Mouse (Mus musculus): ENCODE data around the gene Rdx. TPM values are rescaled to one million over a fixed set of nuclear protein-coding genes. Genes with fewer than 3 reads are reported as not detected.

Rdx gene
- 100 and 109 TPM in 2 replicates for polyA plus RNA-seq (2015; fragmentation: Nextera tagmentation; extraction: Ambion mirVana)

DNA sequence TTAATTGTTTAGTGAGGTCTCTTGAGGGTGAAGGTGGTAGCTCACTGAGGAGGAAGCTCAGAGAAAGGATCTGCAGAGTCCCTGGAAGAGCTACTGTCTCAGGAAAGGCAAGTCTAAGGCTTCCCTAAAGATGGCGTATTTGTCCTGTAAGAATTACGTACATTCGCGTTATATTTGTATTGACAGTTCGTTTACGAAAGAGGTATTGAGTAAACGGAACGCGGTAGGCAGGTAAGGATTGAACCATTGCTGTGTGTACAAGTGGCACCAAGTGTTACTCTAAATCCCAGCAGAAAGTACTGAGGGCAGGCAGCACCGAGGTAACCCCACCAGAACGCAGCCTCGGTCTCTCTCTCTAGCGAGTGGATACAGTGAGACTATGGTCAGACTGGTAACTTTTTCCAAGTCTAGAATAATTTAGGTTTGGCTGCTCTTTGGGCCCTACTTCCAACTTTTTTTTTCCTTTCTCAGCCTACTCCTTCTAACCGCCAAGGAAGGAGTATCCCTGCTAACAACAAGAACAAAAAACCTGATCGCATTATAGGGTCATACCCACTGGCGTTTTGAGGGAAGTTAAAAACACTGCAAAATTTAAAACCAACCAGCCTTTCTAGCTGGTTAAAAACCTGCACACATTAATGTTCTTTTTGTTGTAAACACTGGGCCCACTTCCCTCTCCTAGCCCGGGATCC lies at the start of gene Rdx:
TSS of gene Rdx (plus strand) at position 45 of the 692 bp plus-strand sequence.
- no peaks in the 10 kb centered on the region for H3K36me3 ChIP-seq
- ATAC-seq (ENCODE audit: low FRiP score): no peak
- peak within 1 kb of the TSS; percentile 96 for H3K9ac ChIP-seq
- H3K9me3 ChIP-seq: no peaks in the 10 kb centered on the region
- H3K27me3 ChIP-seq: no peaks in the 10 kb centered on the region
- H3K27ac ChIP-seq: peak within 1 kb of the TSS; percentile 98
- H3K4me2 ChIP-seq: peak within 1 kb of the TSS; percentile 65
- peaks cover 31% of the 10 kb centered on the region for H3K4me1 ChIP-seq (replicated peaks)
- WGBS: 2% methylated on average over 17 of the region's 17 CpGs
- peak within 1 kb of the TSS; percentile 96 for H3K4me3 ChIP-seq

DNA sequence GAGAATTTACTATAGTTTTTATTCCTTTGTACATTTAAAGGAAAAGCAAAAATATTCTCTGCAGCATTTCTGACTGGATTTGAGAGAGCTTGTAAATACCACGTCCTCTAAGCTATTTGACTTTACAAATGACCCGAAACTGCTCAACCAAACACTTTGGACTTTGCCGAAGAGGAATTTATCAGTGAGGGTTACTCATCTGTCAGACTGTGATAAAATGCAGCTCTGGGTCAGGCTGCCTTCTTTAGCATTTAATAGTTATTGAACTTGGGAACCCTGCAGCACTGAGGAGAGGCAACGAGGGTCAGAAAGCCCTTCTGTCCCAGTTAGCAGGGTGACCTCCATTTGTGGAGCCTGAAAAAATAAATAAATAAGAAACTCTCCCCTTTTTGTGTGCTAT lies 43.5 kb upstream of the Rdx start:
- no peak overlapping the region for H3K4me3 ChIP-seq
- no peak overlapping the region for H3K27ac ChIP-seq
- H3K36me3 ChIP-seq: no peaks in the 10 kb centered on the region
- 73% methylated on average over 4 of the region's 4 CpGs for WGBS
- H3K4me2 ChIP-seq: no peak overlapping the region
- no peaks in the 10 kb centered on the region for H3K27me3 ChIP-seq
- peaks cover 5% of the 10 kb centered on the region; the same call in 1 of the 2 replicates for H3K9me3 ChIP-seq
- no peak for ATAC-seq (ENCODE audit: low FRiP score)
- no peak overlapping the region for H3K9ac ChIP-seq
- H3K4me1 ChIP-seq (replicated peaks): no peaks in the 10 kb centered on the region

DNA sequence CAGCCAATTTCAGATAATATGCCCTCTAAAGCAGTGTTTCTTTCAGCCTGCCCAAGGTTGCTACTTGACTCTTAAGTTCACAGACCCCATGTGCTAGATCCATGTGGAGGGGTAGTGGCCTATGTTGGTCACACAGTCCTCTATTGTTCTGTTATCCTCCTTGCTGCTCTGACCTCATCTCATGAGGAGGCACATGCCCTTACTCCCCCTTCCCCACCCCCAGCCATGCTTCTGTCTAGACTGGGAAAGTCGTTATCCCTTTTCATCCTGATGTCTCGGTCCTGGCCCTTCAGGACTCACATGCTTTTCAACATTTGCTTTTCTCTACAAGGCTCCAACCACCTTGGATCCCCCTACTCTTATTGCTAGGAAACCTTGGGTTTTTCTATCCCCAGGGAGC lies 39.6 kb upstream of the Rdx start:
- no peak for ATAC-seq (ENCODE audit: low FRiP score)
- Histone ChIP-seq H3K4me1 (replicated peaks) (no peaks in the 10 kb centered on the region), H3K9ac (no peak overlapping the region), H3K4me3 (no peak overlapping the region), H3K27ac (no peak overlapping the region), H3K9me3 (no peaks in the 10 kb centered on the region), H3K4me2 (no peak overlapping the region), H3K27me3 (no peaks in the 10 kb centered on the region), H3K36me3 (no peaks in the 10 kb centered on the region)
- 33% methylated on average over 2 of the region's 2 CpGs for WGBS

DNA sequence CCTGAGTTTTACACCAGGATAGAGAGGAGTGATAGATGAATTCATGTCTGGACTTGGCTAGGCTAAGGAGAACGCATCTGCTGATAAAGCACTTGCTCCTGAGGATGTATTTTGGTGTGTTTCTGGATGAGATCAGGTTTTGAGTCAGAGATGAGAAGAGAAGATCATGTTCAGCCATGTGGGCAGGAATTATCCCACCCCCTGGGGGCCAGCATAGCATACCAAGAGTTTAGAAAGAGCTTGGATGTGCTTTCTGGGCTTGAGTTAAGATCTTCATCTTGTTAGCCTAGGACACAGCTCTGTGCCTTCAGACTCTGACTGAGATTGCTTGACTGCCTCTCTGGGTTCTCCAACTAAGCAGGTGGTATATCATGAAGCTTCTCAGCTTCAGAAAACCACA lies 38.5 kb upstream of the Rdx start:
- Histone ChIP-seq H3K27ac (no peak overlapping the region), H3K36me3 (no peaks in the 10 kb centered on the region), H3K4me3 (no peak overlapping the region), H3K9me3 (no peaks in the 10 kb centered on the region), H3K9ac (no peak overlapping the region), H3K4me1 (replicated peaks) (no peaks in the 10 kb centered on the region), H3K27me3 (no peaks in the 10 kb centered on the region), H3K4me2 (no peak overlapping the region)
- no peak for ATAC-seq (ENCODE audit: low FRiP score)
- WGBS: 94% methylated on average over 1 of the region's 1 CpGs

DNA sequence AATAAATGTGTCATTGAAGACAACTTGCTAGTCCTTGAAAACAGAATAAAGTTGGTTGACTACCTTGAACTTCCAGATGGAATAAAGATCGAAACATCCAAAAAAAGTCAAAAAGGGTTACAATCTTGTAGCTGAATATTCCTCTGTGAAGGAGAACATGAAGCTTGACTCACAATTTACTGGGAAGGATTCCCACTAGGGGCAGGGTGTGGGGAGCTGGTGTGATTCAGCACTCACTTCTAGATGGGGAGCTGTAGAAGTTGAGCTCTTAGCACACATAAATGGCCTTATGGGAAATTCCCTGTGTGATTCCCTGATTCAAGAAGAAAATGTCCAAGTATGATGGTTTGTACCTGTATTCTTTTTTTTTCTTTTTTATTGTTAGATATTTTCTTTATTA lies 34.7 kb upstream of the Rdx start:
- no peak overlapping the region for H3K4me2 ChIP-seq
- H3K4me3 ChIP-seq: no peak overlapping the region
- 97% methylated on average over 1 of the region's 1 CpGs for WGBS
- no peaks in the 10 kb centered on the region for H3K27me3 ChIP-seq
- H3K4me1 ChIP-seq (replicated peaks): no peaks in the 10 kb centered on the region
- no peaks in the 10 kb centered on the region for H3K9me3 ChIP-seq
- no peak overlapping the region for H3K27ac ChIP-seq
- H3K9ac ChIP-seq: no peak overlapping the region
- no peak for ATAC-seq (ENCODE audit: low FRiP score)
- H3K36me3 ChIP-seq: no peaks in the 10 kb centered on the region

DNA sequence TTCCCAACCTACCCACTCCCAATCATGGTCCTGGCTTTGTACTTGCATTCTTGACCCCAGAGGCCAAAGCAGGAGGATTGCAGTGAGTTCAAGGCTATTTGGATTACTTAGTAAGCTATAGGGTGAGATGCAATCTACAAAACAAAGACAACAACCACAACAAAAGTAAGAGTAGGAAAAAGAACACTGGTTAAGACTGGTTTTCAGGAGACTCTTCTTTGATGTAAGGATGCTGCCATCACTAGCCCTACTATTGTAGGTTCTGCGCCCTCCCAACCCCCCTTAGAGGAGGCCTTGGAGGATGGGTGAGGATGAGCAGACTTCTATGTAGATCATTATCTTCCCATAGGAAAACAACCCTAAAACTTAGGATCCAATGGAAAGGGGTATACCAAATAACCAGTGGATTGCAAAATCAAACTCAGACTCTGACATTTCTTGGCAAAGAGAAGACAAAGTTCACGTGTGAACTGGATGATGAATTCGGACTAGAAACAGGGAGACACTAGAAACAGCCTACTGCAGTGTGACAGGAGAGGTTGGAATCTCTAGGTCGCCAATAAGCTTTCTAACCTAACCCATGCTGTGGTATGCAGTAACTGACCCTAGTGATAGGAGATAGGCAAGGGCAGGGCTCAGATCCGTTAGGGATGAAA lies 34.1 kb upstream of the Rdx start:
- Histone ChIP-seq H3K4me1 (replicated peaks) (no peaks in the 10 kb centered on the region), H3K9ac (no peak overlapping the region), H3K9me3 (no peaks in the 10 kb centered on the region), H3K36me3 (no peaks in the 10 kb centered on the region), H3K4me3 (no peak overlapping the region), H3K27me3 (no peaks in the 10 kb centered on the region), H3K27ac (no peak overlapping the region), H3K4me2 (no peak overlapping the region)
- 84% methylated on average over 5 of the region's 5 CpGs for WGBS
- ATAC-seq (ENCODE audit: low FRiP score): no peak

DNA sequence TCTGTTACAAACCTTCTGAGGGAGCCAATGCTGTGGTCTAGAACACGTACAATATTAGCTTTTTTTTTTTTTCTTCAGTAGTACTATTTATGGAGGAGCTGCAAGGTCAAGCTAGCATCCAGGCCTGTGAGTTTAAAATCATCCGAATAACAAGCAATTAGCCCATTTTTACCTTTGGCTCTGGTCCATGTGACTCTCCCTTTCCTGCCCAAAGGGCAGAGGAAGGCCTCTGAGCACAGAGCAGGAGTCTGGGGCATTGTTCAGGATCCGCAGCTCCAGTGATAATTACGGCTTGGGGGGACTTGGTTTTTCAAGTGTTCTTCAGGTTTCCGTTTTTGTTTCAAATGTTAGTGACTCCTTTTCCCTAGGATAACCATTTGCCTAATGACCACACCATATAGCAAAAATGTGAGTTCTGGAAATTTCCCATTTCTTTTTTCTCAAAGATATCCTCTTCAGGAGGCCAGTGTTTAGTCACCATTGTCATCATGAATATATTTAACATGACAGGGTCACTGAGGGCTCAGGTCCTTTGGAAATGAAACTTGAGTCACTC lies 33.0 kb upstream of the Rdx start:
- no peaks in the 10 kb centered on the region for H3K9me3 ChIP-seq
- no peaks in the 10 kb centered on the region for H3K36me3 ChIP-seq
- H3K27ac ChIP-seq: no peak overlapping the region
- no peaks in the 10 kb centered on the region for H3K4me1 ChIP-seq (replicated peaks)
- WGBS: 79% methylated on average over 5 of the region's 5 CpGs
- ATAC-seq (ENCODE audit: low FRiP score): no peak
- H3K9ac ChIP-seq: no peak overlapping the region
- H3K4me2 ChIP-seq: no peak overlapping the region
- no peak overlapping the region for H3K4me3 ChIP-seq
- H3K27me3 ChIP-seq: no peaks in the 10 kb centered on the region

DNA sequence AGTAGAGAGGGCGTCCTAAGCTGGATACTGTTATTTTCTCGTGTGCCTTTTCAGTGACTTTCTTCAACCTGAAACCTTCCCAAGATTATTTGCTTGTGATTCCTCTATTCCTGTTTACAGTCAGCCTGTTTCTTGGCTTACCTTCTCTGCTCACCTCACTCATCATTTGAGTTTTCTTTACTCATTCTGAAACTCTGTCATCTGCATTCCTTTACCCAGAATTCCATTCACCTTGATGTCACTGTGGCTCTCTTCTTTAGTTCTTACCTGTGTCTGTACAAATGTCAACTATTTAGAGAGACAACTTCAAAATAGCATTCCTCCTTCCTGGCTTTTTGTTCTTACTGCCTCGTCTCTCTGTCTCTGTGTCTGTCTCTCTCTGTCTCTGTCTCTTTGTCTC lies 29.9 kb upstream of the Rdx start:
- Histone ChIP-seq H3K4me3 (no peak overlapping the region), H3K9ac (no peak overlapping the region), H3K36me3 (no peaks in the 10 kb centered on the region), H3K4me2 (no peak overlapping the region), H3K27me3 (no peaks in the 10 kb centered on the region), H3K9me3 (no peaks in the 10 kb centered on the region), H3K27ac (no peak overlapping the region), H3K4me1 (replicated peaks) (no peaks in the 10 kb centered on the region)
- ATAC-seq (ENCODE audit: low FRiP score): no peak
- WGBS: 79% methylated on average over 3 of the region's 3 CpGs

DNA sequence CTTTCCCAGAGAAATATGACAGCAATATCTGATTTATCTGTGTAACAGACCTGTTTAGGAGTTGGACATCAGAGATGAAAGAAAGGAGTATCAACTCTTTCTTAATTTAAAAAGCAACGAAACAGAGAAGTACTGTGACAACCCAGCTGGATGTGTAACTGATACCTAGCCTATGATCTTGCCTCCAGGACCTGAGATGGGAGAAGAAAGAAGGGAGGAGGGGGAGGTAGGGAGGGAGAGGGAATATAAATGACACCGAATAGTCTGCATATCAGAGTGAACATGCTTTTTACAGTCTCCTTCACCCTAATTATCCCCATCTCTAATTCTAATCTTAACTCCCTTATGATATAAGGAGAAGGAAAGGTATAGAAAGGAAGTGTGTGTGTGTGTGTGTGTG lies 29.1 kb upstream of the Rdx start:
- Histone ChIP-seq H3K27ac (no peak overlapping the region), H3K9me3 (no peaks in the 10 kb centered on the region), H3K4me3 (no peak overlapping the region), H3K36me3 (no peaks in the 10 kb centered on the region), H3K4me1 (replicated peaks) (no peaks in the 10 kb centered on the region), H3K9ac (no peak overlapping the region), H3K4me2 (no peak overlapping the region), H3K27me3 (no peaks in the 10 kb centered on the region)
- WGBS: 90% methylated on average over 2 of the region's 2 CpGs
- no peak for ATAC-seq (ENCODE audit: low FRiP score)

DNA sequence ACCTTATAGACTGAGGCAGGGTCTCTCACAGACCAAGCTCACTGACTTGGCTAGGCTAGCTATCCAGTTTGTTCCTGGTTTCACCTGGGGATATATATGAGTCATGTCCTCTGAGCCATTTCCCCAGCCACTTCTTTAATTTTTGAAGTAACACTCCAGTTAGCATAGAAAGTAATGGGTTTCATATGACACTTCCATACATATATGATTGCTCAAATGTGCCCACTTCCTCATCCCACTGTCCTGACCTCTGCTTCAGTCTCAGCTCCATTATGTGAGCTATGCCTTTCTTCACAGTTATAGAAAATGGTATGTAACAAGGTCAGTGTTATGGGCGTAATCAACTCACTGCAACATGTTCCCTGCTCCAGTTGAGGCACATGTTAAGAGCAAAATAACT lies 28.5 kb upstream of the Rdx start:
- Histone ChIP-seq H3K4me3 (no peak overlapping the region), H3K9ac (no peak overlapping the region), H3K27me3 (no peaks in the 10 kb centered on the region), H3K27ac (no peak overlapping the region), H3K4me2 (no peak overlapping the region), H3K36me3 (no peaks in the 10 kb centered on the region), H3K9me3 (no peaks in the 10 kb centered on the region), H3K4me1 (replicated peaks) (no peaks in the 10 kb centered on the region)
- ATAC-seq (ENCODE audit: low FRiP score): no peak
- WGBS: 92% methylated on average over 1 of the region's 1 CpGs

DNA sequence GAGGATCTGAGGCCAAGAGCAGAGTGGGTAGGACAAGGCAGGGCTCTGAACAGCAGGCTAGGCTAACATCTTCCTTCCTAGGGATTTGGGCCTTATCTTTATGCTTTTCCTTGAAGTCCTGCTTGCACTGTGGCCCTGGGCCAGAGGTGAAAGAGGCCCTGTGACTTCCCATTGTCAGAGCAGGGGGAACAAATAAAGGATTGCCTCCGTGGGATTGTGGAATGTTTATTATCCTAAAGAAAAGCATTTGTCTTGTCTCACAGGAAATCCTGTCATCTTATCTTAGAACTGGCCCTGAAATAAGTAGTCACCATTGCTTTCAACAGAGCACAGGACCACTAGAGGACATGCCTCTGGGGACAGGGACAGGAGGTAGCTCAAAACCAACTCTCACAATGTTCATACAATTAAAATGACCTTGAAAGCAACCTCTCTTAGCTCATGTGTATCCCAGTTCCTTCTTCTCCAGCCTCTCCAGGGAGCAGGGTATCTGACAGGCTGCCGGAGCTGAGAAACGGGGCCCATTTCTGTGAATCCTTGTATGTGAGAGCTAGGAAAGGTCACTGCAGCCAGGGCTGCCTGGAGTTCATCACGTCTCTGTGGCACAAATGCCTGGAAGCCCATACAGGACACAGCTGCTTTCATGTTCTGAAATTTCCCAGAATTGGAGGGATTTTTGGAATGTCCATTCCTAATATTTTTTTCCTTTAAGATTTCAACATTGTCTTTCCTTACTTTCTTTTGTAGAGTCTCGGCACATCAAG lies 19.5 kb upstream of the Rdx start:
- 24% methylated on average over 5 of the region's 5 CpGs for WGBS
- Histone ChIP-seq H3K9ac (no peak overlapping the region), H3K9me3 (no peaks in the 10 kb centered on the region), H3K4me2 (no peak overlapping the region), H3K4me3 (no peak overlapping the region), H3K27ac (no peak overlapping the region), H3K36me3 (no peaks in the 10 kb centered on the region), H3K27me3 (no peaks in the 10 kb centered on the region), H3K4me1 (replicated peaks) (peaks cover 7% of the 10 kb centered on the region)
- no peak for ATAC-seq (ENCODE audit: low FRiP score)

DNA sequence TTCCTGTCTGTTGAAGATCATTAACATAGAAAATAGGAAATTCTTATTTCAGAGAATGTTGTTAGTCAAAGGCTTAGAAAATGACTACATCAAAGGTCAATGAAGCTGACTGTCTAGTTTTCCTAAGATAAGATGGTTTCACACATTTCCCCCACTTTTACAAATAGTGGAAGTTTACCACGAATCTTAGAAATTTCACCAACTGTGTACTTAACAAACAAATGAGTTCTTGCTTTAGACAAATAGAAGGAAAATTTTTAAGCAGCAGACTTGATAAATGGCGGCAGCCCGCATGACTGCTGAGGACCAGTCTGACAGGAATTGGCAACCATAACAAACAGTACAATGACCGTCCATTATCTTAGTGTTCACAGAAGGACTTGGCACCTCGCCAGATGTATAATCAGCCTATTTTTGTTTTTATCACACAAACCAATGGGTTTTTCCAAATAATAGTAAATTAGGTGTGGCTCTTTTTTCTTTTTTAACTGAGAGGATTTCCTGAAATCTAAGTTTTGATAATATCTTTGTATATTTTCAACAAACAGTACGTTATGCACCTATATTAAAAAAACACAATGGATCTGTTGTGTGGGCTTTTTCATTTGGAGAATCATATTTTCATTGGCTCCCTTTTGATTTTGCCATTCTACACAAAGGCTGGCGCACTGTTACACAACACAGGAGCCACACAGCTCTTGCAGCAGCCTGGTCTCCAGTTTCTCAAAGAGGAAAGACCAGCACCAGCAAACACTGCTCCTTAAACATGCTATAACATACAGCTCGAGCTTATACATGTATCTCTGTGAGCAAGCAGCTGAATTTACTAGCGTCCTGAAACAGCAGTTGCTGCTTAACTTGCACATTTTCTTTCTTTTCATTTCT lies 18.2 kb upstream of the Rdx start:
- no peaks in the 10 kb centered on the region for H3K27me3 ChIP-seq
- H3K9ac ChIP-seq: no peak overlapping the region
- H3K27ac ChIP-seq: peak overlapping the region; percentile 20; the same call in 1 of the 2 replicates
- H3K4me2 ChIP-seq: no peak overlapping the region
- WGBS: 43% methylated on average over 9 of the region's 9 CpGs
- no peak overlapping the region for H3K4me3 ChIP-seq
- ATAC-seq (ENCODE audit: low FRiP score): no peak
- peaks cover 7% of the 10 kb centered on the region for H3K4me1 ChIP-seq (replicated peaks)
- H3K36me3 ChIP-seq: no peaks in the 10 kb centered on the region
- H3K9me3 ChIP-seq: no peaks in the 10 kb centered on the region

Data from hindbrain, embryonic 13.5 days (tissue).